Mouse (Mus musculus) liver, adult (tissue): ENCODE results near the gene Gm10642.

Experiments used
- GATA4 ChIP-seq: IDR thresholded peaks from 2 replicates; pipeline ENCODE4 v1.6.1; 2014; ENCODE audit warnings: mild to moderate bottlenecking, low read length; ENCODE audit not compliant: insufficient replicate concordance

Gene Gm10642

GRCm38 (mm10) chr9:70691772-70692693, 36.0 kb downstream of the Gm10642 start:
- TF ChIP-seq GATA4 = no peak

GRCm38 (mm10) chr9:70695723-70696122, 39.7 kb downstream of the Gm10642 start:
- TF ChIP-seq GATA4 = no peak

- no peak for TF ChIP-seq GATA4
Observed at GRCm38 (mm10) chr9:70698090-70698489, 42.0 kb downstream of the Gm10642 start.

- TF ChIP-seq GATA4 = no peak
Observed at GRCm38 (mm10) chr9:70703597-70704203, 47.6 kb downstream of the Gm10642 start.

- TF ChIP-seq GATA4 = no peak
Observed at GRCm38 (mm10) chr9:70706444-70706843, 50.4 kb downstream of the Gm10642 start.
